Mouse (Mus musculus) gastrocnemius, postnatal 25 days (tissue): Measurements from ENCODE around the gene Sntb2. TPM values are rescaled to one million over a fixed set of nuclear protein-coding genes. Genes with fewer than 3 reads are reported as not detected.

Source experiments
- DNase-seq: peaks from one replicate; pipeline ENCODE4 v3.0.0; 2022
- total RNA-seq, 2 experiments: library from RNA; stranded (reverse); gene quantifications; 1 replicate in 1 of 2; 2 replicates in 1 of 2; pipeline ENCODE4 v1.2.3; 2021

Gene Sntb2
- total RNA-seq, 2 experiments from 2014 or later = 6.1 to 6.9 TPM

GRCm38 (mm10) chr8:106929921-106930320, 5.6 kb upstream of the Sntb2 start:
- no peak for DNase-seq

GRCm38 (mm10) chr8:106932376-106933065, 3.0 kb upstream of the Sntb2 start:
- DNase-seq = peak; percentile 13

DNA sequence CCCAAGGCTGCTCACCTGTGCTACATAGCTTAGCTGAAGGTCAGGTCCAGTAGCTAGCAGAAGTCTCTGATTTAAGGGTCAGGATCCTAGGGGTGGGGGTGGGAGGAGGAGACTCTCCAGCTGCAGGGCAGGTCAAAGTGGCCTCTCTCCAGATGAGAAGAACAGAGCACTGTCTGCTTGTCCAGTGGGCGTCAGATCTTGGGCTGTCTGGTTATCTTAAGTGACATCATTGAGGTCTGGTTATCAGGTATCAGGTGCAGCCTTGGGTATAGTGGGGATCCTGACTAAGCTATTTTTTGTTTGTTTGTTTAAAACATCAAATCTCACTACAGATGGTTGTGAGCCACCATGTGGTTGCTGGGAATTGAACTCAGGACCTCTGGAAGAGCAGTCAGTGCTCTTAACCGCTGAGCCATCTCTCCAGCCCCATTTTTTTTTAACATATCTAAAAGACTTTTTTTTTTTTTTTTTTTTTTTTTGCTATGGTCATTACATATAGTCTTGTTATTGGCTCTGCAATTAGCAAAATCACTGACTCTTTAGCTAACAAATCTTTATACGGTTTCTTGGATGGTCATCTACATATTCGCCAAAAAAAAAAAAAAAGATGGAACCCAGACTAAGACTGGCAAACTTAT, 1.9 kb upstream of the Sntb2 start:
- DNase-seq = no peak

GRCm38 (mm10) chr8:106934226-106934977, 1.1 kb upstream of the Sntb2 start:
- no peak for DNase-seq

GRCm38 (mm10) chr8:106935899-106936477, 438 bp downstream of the Sntb2 start:
- peak; percentile 55 for DNase-seq

DNA sequence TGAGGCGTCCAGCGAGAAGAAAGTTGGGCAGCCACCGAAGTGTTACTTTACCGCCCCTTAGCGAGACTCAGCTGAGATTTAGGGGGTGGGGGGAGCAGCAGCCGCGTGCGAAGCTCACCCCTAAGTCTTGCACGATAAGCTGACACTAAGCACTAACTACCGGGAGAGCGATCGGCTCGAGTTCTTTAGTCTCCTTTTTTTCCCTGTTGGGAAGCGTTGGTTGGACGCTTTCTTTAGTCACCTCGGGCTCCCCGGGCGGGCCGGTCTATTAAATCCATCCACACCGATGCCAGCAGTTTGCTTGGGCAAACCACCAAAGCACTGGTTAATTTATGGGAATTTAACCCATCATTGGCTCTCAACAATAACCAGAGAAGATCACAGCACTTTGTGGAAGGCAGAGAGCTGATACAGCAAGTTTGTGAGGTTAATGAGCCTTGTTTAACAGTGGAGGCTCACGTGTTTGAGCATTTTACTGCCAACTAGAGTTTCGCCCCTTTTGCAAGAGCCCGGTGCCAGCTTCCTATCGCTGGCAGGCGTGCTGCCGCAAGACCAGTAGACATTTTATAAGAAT, 1.0 kb downstream of the Sntb2 start:
- peak; percentile 20 for DNase-seq

- DNase-seq = no peak
These were observed 1.7 kb downstream of the Sntb2 start for GRCm38 (mm10) chr8:106937081-106937800.

- DNase-seq = no peak
These were observed 6.3 kb downstream of the Sntb2 start for GRCm38 (mm10) chr8:106941806-106942205.

GRCm38 (mm10) chr8:106943874-106944418, 8.4 kb downstream of the Sntb2 start:
- DNase-seq = no peak

DNA sequence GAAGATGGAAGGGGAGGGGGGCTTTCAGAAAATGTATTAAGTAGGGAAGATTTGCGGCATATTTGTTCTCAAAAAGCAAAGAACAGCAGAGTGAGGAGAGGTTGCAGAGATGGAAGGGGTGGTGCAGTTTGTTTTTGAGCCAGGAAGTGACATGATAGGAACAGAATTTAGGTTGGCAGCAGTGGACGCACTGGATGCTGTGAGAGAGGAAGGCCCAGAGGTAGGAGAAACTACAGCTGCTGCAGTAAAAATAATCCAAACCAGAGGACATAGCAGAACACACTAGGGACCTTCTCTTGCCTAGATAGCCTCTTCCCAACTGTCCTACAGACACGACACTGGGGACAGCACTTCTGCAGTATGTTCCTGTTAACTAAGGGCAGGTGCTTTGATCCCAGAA, 9.2 kb downstream of the Sntb2 start:
- DNase-seq = peak; percentile 67

DNA sequence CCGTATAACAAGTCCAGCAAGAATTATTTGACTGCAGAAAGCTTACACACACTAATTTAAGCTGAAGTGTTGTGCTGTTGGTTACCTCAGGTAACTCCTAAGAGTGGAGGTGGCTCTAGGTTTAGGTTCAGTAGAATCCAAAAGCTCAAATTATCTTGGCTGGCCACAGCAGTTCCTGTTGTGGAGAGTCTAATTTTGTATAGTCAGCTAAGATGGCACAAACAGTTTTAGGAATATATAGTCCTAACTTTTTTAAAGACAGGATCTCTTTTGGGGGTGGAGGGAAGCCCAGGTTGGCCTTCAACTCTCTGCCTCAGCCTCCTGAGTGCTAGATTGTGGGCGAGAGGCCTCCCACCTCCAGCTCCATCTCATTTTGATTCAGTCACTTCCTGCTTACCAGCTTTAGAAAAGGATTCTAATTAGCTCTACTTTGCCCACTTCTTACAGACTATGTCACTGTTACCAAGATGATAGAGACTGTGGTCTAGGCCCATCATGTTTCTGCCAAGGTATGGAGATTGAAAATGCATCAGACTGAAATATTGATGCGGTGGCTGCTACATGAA, 13.2 kb downstream of the Sntb2 start:
- no peak for DNase-seq

GRCm38 (mm10) chr8:106951707-106952106, 16.2 kb downstream of the Sntb2 start:
- no peak for DNase-seq

DNA sequence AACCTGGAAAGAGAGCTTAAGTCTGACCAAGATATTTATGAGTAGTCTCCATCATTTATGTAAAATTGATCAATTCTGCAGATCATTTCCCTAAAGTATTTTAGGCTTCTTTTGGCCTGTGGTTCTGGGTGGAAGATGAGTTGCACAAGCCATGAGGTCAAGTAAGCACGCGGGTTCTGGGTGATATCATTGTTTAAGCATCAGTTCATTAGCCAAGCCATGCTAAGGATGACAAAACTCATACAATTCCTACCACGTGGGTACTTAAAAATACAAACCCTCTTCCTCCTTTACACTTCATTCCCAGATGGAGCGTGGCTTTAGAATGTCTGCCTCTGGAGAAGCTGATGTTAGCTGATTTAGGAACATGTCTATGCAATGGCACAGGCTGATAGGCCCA, 18.0 kb downstream of the Sntb2 start:
- DNase-seq = peak; percentile 12

DNA sequence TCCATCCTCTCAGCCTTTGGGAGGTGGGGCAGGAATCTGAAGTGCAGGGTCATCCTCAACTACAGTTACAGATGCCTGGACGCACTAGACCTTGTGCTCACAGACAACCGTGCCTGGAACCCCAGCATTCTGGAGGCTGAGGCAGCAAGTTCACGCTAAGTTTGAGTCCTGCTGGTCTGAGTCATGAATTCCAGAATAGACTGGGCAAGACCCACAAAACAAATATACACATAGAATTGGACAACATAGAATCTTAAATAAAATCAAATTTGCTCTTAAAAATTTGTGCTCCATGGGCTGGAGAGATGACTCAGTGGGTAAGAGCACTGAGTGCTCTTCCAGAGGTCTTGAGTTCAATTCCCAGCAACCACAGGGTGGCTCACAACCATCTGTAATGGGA, 21.5 kb downstream of the Sntb2 start:
- no peak for DNase-seq

DNA sequence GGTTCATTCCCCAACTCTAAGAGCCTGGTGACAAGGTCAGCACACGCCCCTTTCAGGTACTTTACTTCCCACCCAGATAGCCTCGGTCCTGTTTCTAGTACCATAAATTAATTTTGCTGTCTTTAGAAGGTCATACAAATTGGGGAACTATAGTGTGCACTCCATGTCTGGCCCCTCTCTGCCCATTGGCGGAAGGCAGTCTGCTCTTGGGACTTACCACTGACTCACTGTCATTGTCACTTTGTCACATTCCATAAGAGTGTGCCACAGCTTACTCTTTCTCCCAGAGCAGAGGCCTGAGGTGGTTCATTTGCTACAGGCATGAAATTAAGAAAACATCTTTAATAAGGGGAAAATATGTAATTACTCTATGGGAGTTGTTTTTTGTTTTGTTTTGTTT, 22.7 kb downstream of the Sntb2 start:
- DNase-seq = no peak

DNA sequence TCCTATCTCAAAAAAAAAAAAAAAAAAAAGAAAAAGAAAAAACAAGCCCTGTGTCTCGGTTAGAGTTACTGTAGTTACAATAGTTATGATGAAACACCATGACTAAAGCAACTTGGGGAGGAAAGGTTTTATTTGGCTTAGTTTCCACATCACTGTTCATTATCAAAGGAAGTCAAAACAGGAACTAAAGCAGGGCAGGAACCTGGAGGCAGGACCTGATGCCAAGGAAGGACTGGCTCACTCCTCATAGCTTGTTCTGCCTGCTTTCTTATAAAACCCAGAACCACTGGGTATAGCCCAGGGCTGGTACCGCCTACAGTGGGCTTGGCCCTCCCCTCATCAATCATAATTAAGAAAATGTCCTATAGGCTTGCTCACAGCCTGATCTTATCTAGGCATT, 24.1 kb downstream of the Sntb2 start:
- no peak for DNase-seq

- no peak for DNase-seq
These were observed 26.8 kb downstream of the Sntb2 start for GRCm38 (mm10) chr8:106962322-106962721.

DNA sequence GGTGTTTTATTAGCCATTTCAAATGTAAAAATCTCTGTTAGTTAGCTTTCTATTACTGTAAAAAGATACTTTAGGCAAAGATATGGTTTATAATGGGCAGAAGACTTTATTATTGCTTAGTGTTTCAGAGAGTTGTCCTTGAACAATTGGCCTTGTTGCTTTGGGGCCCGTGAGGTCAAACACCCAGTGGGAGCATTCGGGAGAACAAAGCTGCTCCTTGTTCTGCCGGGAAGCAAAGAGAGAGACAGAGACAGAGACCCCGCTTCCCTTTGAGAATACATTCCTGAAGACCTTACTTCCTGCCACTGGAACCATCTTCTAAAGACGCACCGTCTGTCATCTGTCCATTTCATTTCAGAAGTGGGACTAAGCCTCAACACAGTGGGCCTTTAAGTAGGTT, 27.8 kb downstream of the Sntb2 start:
- no peak for DNase-seq

GRCm38 (mm10) chr8:106964573-106964972, 29.0 kb downstream of the Sntb2 start:
- no peak for DNase-seq

DNA sequence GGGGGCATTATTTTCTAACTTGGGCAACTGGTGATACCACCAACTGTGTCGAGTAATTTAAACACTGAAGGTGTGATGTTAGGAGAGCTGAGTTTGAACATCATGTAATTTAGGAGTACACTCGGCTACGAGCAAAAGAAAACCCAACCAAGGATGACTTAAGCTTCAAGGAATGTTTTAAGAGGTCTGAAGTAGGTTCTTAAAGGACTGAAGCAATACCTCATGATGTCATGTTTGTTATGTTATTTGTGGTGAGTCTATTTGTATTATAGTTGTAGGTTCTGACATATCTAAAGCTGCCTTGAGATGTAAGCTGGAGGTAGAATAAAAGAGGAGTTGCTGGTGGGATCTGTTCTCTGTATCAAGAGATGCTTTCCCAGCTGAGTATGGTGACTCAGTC, 34.4 kb downstream of the Sntb2 start:
- no peak for DNase-seq

DNA sequence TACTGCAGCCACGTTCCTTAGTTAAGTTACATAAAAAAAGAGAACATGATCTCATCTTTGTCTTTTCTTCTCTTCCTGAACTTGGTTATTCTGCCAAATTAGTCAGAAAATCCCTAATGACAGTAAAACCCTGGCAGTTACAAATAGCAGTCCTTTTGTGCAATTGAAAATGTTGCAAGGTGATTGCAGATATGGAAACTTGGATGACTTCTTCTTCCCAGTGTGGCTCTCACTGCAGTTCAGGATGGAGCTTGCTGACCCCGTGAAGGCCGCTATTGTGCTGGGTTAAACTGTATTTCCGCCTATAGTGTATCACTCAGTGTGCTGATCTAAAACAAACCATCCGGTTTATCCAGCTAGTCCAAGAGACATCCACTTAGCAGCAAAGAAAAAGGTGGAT, 36.4 kb downstream of the Sntb2 start:
- no peak for DNase-seq
